Mouse (Mus musculus) frontal cortex, postnatal 10 days (tissue): ENCODE measurements around the gene Saal1.
"Not testable (repeated sequence)": the region's sequence is repeated elsewhere in the genome, so short reads cannot be mapped to it uniquely, and the experiment has no call there.

Experiments
- DNase-seq, 2 experiments: peaks; one replicate each; pipeline ENCODE4 v3.0.0; 2022; ENCODE audit warnings: low spot score in 2 of 2, mixed read lengths in 1 of 2

The Saal1 gene

GRCm38 (mm10) chr7:46710390-46710844, at the start of gene Saal1:
Gene Saal1, minus strand, starts transcription at chr7:46710680.
- DNase-seq: peak; percentile 46 to 80

- DNase-seq: no peak
These were observed 41.0 kb upstream of the Saal1 start, which contains the start of gene Saa2 for GRCm38 (mm10) chr7:46751490-46751889. Gene Saa2, plus strand, starts transcription at chr7:46751790.

- DNase-seq: no peak
These were observed 38.0 kb upstream of the Saal1 start for GRCm38 (mm10) chr7:46748459-46748858.

- DNase-seq: no peak
These were observed 35.9 kb upstream of the Saal1 start for GRCm38 (mm10) chr7:46746381-46746780.

GRCm38 (mm10) chr7:46745816-46746215, 35.3 kb upstream of the Saal1 start:
- DNase-seq: no peak

- not testable (repeated sequence) for DNase-seq
These were observed 32.4 kb upstream of the Saal1 start, which contains the start of gene Saa1 for GRCm38 (mm10) chr7:46742880-46743279. Gene Saa1, minus strand, starts transcription at chr7:46742980.

DNA sequence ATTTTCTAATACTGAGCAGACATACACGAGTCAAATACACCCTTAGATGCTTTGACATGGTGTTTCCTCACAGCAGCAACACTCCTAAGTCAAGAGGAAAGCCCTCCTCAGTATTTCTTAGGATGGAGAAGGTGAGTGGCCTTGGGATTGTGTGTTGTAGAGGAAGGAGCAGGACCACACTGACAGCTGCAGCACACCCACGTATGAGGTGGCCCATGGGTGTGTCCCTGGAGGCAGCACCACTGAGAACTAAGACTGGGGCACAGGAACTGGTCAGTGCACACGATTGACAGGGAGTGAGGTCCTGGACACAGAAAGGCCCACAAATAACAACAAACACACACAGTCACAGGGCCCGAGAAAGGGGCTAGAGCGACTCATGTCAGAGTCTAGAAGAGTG, 29.6 kb upstream of the Saal1 start:
- not testable (repeated sequence) for DNase-seq

DNA sequence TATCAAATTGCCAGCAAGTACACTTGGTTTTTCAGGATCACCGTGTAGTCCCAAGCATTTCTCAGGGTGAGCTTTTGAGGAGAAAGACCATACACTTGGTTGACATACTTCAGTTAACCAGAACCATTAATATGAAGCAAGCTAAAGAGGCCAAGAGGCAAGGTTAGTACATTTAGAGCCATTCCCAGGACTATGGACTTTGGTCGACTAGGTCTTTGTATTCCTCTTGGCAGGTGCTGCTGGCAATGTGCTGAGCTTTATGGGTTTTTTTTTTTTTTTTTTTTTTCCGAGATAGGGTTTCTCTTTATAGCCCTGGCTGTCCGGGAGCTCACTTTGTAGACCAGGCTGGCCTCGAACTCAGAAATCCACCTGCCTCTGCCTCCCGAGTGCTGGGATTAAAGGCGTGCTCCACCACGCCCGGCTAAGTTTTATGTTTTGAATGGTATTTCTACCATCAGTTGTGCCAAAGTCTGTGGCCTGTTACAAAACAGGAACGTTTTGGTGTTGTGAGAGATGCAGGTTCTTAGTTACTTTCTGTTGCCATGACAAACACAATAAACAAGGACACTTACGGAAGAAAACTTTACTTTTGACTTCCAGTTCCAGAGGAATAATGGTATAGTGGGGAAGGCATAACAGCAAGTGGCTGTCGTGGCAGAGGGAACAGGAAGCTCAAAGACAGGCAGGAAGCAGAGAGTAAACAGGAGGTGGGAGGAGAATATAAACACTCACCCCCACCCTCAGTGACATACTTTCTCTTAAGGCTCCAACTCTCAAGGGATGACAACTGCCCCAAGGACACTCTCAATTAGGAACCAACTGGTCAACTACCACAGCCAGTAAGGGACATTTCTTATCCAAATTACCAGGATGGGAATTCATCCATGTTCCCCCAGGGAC, 28.3 kb upstream of the Saal1 start:
- DNase-seq: no peak

DNA sequence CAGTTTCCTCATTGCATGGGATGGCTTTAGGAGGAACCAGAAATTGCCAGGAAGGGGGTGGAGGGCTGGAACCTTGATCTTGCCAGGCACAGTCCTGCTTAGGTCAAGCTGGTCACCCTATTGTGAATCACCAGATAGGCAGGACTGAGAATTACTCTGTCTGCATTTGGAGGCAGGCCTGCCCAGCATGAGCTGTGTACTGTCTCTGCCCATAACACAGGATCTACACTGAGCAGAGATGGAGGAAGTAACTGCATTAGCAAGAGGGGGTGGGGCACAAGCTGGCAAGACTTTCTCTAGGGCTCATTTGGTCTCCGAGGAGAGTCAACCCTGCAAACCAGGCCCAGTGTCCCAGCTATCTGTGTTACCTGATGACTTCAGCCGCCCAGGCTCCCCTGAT, 24.5 kb upstream of the Saal1 start:
- DNase-seq: no peak

DNA sequence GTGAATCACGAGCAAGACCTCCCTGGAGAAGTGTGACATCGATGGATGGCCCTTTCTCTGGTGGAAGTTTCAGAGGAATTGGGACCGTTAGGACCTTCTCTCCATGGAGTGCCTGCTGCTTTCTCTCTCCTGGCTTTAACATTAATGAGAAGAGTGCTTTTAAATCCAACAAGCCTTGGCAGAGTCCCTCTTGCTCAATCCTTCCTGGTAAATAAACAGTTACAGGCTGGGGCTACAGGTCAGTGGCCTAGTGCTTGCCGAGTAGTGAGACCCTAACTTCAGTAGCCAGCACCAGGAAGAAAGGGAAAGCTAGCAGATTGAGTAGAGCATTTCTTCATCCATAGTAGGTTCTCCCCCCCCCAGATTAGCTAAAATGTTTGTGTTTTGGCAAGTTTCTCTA, 22.0 kb upstream of the Saal1 start, which contains the start of gene Saa4:
Gene Saa4, minus strand, starts transcription at position 146 of the 400 bp plus-strand sequence.
- DNase-seq: no peak

DNA sequence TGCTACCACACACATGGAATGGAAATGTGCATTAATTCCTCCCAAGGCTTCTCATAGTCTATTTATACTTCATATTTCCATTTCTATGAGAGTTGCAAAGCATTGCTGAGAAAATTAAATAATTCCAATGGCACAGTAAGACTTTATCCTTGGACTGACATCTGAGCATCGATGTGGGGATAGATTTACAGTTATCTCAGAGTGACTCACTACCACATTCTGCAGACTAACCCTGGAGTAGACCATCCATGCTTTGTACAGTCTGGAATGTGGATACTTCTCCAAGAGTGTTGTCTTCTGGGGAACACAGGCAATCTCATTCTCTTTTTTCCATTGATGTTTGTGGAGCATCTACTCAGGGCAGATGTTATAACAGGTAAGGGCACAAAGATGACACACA, 17.1 kb upstream of the Saal1 start:
- no peak for DNase-seq

DNA sequence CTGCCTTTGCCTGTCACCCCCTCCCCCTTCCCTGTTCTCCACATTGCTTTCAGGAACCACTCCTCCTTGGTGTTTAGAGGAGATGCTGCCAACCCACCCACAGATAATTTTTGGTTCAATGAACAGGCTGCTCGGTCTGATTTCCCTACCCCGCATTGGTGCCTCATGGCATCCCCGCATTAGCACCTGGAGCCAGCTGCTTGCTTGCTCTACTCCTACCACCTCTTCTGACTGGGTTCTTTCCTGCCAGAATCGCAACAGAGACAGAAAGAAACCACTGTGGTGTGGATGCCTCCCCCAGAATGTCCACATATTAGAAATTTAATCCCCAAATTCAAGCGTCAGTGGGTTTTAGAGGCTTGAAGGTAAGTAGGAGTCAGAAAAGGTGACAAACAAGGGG, 13.9 kb upstream of the Saal1 start:
- no peak for DNase-seq

DNA sequence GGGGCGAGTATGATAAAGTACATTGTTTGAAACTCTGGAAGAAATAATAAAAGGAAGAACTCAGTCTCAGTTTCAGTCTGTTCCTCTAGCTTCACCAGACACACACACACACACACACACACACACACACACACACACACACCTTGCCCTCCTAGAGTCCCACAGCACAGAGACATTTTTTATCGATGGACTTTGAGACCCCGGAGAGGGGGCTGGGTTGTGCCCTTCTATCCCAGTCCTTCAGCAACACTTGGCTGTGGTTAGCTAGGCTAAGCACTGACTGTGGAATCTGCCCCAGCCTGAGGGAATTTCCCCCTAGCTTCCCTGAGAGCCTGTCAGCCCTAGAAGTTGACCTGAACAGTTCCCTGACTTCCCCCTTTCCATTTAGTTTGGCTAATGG, 13.4 kb upstream of the Saal1 start:
- DNase-seq: no peak

GRCm38 (mm10) chr7:46723354-46723753, 12.9 kb upstream of the Saal1 start:
- no peak for DNase-seq

DNA sequence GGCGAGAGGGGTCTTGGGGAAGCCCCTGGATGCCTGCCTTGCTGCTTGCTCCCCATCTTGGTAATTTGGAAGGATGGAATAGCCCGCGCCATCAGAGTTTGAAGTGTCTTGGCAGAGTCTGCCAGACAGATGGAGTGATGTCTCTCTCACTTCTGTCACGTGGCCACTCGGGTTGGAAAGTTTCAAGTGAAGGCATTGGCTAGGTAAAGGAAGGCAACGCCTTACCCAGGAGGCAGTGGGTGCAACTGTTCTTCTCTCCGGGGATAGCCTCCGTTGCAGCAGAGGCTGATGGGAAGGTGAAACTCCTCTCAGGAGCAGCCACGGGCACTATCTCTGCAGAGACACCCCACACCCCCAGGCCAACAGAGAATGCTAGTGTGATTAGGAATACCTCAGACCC, 10.0 kb upstream of the Saal1 start:
- DNase-seq: no peak

GRCm38 (mm10) chr7:46719526-46719925, 9.0 kb upstream of the Saal1 start:
- no peak for DNase-seq

DNA sequence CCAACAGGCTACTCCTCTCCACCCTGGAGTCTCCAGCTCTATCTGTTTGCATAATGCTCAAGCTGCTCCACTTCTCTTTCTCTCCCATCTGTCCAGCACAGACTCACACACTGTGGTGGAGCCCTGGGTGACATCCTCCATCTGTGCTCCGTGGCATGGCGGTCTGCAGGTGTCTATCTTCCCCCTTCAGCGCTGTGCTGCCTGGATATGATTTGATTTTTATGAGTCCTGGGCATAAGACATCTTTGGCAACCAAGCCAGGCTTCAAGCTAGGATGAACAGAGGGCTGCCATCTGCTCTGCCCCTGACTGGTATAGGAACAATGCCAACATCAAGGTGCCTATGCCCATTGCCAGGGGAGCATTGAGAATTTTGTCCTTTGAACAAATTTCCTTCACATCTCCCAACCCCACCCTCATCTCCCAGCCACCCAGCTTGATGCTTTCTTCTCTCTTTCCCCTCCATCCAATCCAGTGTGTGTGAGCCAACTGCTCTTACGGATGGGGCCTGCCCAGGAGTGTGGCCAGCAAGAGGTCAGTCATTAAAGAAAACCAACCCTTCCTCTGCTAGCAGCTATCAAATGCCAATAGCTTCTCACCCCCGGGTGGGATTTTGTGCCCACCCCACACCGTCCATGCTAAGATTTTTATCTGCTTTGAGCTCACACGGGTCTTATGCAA, 8.3 kb upstream of the Saal1 start:
- DNase-seq: no peak

- DNase-seq: no peak
These were observed 6.4 kb upstream of the Saal1 start for GRCm38 (mm10) chr7:46716897-46717296.

DNA sequence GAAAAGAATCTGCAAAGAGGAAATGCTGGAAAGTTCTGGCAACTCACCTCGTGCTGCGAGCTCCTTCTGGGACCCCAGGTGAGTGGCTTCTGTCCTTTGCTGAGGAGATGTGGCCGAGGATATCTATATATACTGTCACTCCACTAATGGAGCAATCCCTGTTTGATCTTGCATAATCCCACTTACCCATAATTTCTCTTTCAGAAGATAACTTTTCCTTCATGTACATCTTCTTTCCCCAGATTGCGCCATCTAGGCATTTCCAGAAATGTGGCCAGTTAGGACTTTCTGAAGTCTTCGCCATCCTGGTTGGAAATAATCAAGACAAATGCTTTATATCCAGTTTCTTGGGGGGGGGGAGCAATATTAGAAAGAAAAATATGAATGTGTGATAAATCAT, 5.1 kb upstream of the Saal1 start, which contains the start of gene Saa3:
Gene Saa3, minus strand, starts transcription at position 101 of the 400 bp plus-strand sequence.
- no peak for DNase-seq

GRCm38 (mm10) chr7:46714518-46714917, 4.0 kb upstream of the Saal1 start:
- peak in 1 of 2 experiments; percentile 49 for DNase-seq

DNA sequence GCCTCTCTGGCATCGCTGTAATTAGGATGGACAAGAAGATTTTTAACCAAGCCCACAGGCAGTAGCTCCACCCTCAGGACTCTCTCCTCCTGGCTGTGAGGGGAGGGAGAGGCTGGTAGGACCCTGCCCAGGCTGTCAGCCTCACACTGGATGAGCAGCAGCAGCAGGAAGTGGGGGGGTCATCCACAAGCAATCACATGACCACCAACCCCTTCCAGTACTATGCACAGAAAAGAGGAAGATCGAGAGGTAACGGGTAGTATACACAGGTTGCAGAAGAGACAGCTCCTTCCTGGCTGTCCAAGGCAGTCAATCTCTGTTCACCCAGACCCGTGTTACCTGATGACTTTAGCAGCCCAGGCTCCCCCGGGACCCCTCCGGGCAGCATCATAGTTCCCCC, 1.8 kb upstream of the Saal1 start:
- DNase-seq: no peak

DNA sequence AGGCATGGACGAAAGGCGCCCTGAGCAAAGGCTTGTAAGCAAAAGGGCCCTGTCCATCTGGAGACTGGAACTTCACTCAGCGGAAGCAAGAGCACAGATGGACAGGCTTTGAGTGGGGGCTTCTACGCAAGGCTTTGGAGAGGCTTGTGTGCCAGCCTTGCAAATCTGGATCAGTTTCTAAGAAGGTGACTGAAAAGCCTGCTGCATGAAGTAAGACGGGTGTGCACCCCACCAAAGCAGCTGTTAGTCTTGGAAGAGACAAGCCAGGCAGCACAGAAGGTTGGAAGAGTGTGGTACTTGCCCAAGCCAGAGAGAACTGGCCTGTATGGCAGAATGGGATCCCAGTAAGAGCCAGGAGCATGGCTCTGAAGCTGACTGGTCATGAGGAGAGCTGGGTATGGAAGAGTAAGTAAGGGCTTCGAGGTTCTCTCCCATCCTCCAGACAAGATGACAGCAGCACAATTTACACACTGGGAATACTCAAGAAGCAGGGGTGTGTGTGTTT, 9.9 kb downstream of the Saal1 start:
- no peak for DNase-seq
